Mouse (Mus musculus): ENCODE measurements around the gene Phyhipl. TPM values are rescaled to one million over a fixed set of nuclear protein-coding genes. Genes with fewer than 3 reads are reported as not detected.

Gene Phyhipl
- polyA plus RNA-seq, 1 experiment from 2014 or later: 168 TPM

DNA sequence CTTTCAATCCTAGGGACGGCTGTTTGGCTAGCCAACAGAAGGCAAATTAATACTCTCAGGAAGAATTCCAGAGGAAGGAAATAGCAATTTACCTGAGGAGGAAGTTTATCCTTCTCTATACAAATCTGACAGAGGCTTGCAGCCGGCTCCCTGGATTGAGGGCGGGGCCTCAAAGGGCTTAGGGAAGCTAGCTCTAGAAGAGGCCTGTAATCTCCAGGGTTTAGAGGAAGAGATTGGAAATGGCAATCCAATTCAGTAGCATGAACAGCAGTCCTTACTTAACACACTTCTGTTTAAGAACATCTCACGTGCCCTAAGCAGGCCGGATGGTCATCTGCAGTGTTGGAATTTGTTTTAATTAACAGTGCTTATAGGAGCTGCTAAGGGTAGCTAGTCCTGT, 134.4 kb downstream of the Phyhipl start:
- Histone ChIP-seq H3K4me1 (replicated peaks; ENCODE audit: control insufficient read depth, insufficient read depth, low read length) (peaks cover 26% of the 10 kb centered on the region), H3K27me3 (replicated peaks; ENCODE audit: control insufficient read depth, insufficient read depth, low read length) (no peaks in the 10 kb centered on the region), H3K27ac (ENCODE audit: low read length) (no peak overlapping the region), H3K4me3 (replicated peaks; ENCODE audit: low read length) (peak overlapping the region; percentile 49; the same call in 1 of the 2 replicates), H3K36me3 (ENCODE audit: control insufficient read depth, insufficient read depth) (peaks cover 6% of the 10 kb centered on the region; the same call in 1 of the 2 replicates), H3K9ac (replicated peaks; ENCODE audit: low read depth, low read length) (no peak overlapping the region), H3K9me3 (ENCODE audit: control insufficient read depth, low read length) (peaks cover 5% of the 10 kb centered on the region; the same call in 1 of the 2 replicates), H3K4me2 (ENCODE audit: low read length) (peak overlapping the region; percentile 76)
- 24% methylated on average over 5 of the region's 5 CpGs for WGBS
- ATAC-seq: no peak

DNA sequence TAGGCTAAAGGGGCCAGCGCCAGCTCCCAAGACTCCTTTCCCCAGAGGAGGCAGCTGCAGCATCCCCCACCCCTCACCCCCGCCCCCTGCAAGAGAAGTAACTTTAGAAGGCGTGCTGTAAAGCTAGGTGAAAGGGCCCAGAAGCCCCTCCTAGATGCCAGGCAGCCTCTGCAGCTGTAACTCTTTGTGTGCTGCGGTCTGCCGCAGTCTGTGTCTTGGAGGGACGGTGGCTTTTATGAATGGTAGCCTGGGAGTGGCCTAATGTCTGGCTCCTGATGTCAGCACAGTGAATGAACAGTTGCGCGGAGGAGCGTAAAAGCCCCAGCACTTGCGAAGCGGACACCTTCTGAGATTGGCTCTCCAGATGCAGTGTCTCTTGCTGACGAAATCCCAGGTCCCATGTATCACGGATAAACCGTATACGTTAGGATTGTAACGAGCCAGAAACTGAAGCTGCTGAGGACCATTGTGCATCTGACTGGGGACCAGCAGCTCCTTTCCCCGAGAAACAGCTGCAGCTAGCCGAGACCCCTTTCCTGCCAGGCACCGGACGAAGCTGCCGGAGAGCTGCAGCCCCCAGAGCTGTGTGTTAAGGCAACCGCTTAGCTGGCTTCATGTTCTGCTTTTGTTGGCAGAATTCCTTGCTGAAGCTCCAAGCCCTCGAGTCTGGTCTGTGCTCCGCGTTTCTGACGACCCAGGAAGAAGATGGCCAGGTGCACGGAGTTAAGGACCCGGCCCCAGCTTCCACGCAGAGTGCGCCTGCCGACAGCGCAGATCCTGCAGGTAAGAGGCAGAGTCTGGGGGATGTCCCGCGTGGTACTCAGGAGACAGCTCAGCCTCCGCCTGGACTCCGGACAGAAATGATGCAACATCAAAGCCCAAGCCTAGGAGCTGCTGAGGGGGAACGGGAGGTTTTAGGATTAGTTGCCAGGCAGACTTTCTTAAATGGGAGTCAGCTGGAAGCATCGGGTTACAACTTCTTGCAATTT, 135.3 kb downstream of the Phyhipl start:
- H3K4me2 ChIP-seq (ENCODE audit: low read length): peak overlapping the region; percentile 76
- H3K36me3 ChIP-seq (ENCODE audit: control insufficient read depth, insufficient read depth): 0 out of 2 replicates have a peak, but pooled peaks cover 3% of the 10 kb centered on the region
- peaks cover 26% of the 10 kb centered on the region for H3K4me1 ChIP-seq (replicated peaks; ENCODE audit: control insufficient read depth, insufficient read depth, low read length)
- peak; percentile 80 for ATAC-seq
- H3K27me3 ChIP-seq (replicated peaks; ENCODE audit: control insufficient read depth, insufficient read depth, low read length): no peaks in the 10 kb centered on the region
- H3K27ac ChIP-seq (ENCODE audit: low read length): peak overlapping the region; percentile 10
- peak overlapping the region; percentile 49 for H3K4me3 ChIP-seq (replicated peaks; ENCODE audit: low read length)
- under 1% methylated on average over 38 of the region's 38 CpGs for WGBS
- H3K9ac ChIP-seq (replicated peaks; ENCODE audit: low read depth, low read length): peak overlapping the region; percentile 64
- peaks cover 1% of the 10 kb centered on the region; the same call in 1 of the 2 replicates for H3K9me3 ChIP-seq (ENCODE audit: control insufficient read depth, low read length)

DNA sequence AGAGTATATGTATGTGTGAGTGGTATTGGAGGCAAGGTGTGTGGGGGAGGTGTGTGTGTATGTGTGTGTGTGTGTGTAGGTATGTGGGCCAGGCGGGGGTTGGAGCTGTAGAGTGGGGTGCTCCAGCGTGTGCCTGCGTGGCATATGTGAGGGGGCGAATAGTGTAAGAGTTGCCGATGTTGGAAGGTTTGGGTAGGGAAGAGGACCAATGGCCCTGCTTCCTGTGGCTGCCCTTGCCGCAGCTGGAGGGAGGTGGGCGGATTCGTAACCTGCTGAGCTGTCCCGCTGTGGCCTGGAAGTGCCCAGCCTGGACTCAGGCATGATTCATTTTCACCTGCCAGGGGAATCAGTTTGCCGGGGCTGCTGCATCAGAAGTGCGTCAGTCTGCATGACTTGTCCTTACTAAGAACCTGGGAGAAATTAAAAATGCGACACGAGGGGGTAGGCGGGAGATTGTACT, 136.1 kb downstream of the Phyhipl start:
- 6% methylated on average over 14 of the region's 14 CpGs for WGBS
- Histone ChIP-seq H3K4me2 (ENCODE audit: low read length) (peak overlapping the region; percentile 76), H3K4me3 (replicated peaks; ENCODE audit: low read length) (peak overlapping the region; percentile 49), H3K27ac (ENCODE audit: low read length) (no peak overlapping the region; the same call in 1 of the 2 replicates), H3K27me3 (replicated peaks; ENCODE audit: control insufficient read depth, insufficient read depth, low read length) (no peaks in the 10 kb centered on the region), H3K9me3 (ENCODE audit: control insufficient read depth, low read length) (no peaks in the 10 kb centered on the region), H3K9ac (replicated peaks; ENCODE audit: low read depth, low read length) (peak overlapping the region; percentile 64), H3K36me3 (ENCODE audit: control insufficient read depth, insufficient read depth) (no peaks in the 10 kb centered on the region), H3K4me1 (replicated peaks; ENCODE audit: control insufficient read depth, insufficient read depth, low read length) (peaks cover 26% of the 10 kb centered on the region)
- ATAC-seq: no peak

DNA sequence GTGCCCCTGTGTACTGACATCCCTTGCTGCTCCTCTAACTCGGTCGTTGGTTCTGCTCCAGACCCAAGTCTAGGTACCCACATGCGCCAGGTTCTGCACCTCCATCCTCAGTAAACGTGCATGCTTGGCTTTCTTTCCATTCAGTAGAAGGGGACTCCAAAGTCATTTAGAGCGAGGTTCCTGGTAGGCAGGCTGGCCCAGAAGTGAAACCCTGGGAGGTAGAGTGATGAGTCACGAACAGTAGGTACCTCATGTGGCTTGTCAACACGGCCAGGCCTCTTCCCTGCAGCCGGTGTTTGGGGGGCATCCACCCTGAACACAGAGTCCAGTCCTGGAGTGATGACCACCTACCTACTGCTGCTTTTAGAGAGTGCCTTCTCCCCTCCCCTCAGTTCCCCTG, 139.1 kb downstream of the Phyhipl start:
- Histone ChIP-seq H3K9ac (replicated peaks; ENCODE audit: low read depth, low read length) (no peak overlapping the region), H3K4me1 (replicated peaks; ENCODE audit: control insufficient read depth, insufficient read depth, low read length) (peaks cover 23% of the 10 kb centered on the region), H3K27me3 (replicated peaks; ENCODE audit: control insufficient read depth, insufficient read depth, low read length) (no peaks in the 10 kb centered on the region), H3K36me3 (ENCODE audit: control insufficient read depth, insufficient read depth) (no peaks in the 10 kb centered on the region), H3K27ac (ENCODE audit: low read length) (no peak overlapping the region), H3K4me2 (ENCODE audit: low read length) (no peak overlapping the region), H3K9me3 (ENCODE audit: control insufficient read depth, low read length) (no peaks in the 10 kb centered on the region), H3K4me3 (replicated peaks; ENCODE audit: low read length) (no peak overlapping the region)
- no peak for ATAC-seq
- WGBS: 97% methylated on average over 8 of the region's 8 CpGs

- 90% methylated on average over 9 of the region's 9 CpGs for WGBS
- ATAC-seq: no peak
These were observed 140.9 kb downstream of the Phyhipl start for GRCm38 (mm10) chr10:70514848-70515247.

DNA sequence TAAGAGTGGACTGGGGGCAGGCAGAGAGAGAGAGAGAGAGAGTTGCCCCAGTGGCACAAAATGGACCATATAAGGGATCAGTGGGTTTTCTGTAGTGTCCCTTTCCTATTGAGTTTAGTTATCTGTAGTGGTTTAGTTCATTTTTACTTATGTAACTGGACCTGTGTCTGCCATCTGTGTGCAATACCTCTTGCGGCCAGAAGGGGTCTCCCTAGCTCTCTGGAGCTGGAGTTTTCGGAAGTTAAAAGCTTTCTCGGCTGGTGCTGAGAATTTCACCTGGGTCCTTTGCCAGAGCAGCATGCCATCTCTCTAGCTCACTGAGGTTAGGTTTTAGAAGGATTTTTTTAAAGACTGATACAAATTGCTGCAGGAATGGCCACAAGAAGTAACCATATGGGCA, 147.9 kb downstream of the Phyhipl start:
- Histone ChIP-seq H3K4me3 (replicated peaks; ENCODE audit: low read length) (no peak overlapping the region), H3K4me1 (replicated peaks; ENCODE audit: control insufficient read depth, insufficient read depth, low read length) (peaks cover 13% of the 10 kb centered on the region), H3K27ac (ENCODE audit: low read length) (no peak overlapping the region), H3K36me3 (ENCODE audit: control insufficient read depth, insufficient read depth) (no peaks in the 10 kb centered on the region), H3K27me3 (replicated peaks; ENCODE audit: control insufficient read depth, insufficient read depth, low read length) (no peaks in the 10 kb centered on the region), H3K9ac (replicated peaks; ENCODE audit: low read depth, low read length) (no peak overlapping the region), H3K9me3 (ENCODE audit: control insufficient read depth, low read length) (no peaks in the 10 kb centered on the region; the same call in 1 of the 2 replicates), H3K4me2 (ENCODE audit: low read length) (no peak overlapping the region)
- 94% methylated on average over 3 of the region's 3 CpGs for WGBS
- ATAC-seq: no peak

More at GRCm38 (mm10) chr10:70514848-70515247, 140.9 kb downstream of the Phyhipl start:
- no peak overlapping the region for H3K4me2 ChIP-seq (ENCODE audit: low read length)
- H3K9me3 ChIP-seq (ENCODE audit: control insufficient read depth, low read length): no peaks in the 10 kb centered on the region
- no peak overlapping the region for H3K9ac ChIP-seq (replicated peaks; ENCODE audit: low read depth, low read length)
- no peaks in the 10 kb centered on the region for H3K27me3 ChIP-seq (replicated peaks; ENCODE audit: control insufficient read depth, insufficient read depth, low read length)
- H3K4me1 ChIP-seq (replicated peaks; ENCODE audit: control insufficient read depth, insufficient read depth, low read length): peaks cover 7% of the 10 kb centered on the region
- no peak overlapping the region for H3K4me3 ChIP-seq (replicated peaks; ENCODE audit: low read length)
- H3K27ac ChIP-seq (ENCODE audit: low read length): no peak overlapping the region
- no peaks in the 10 kb centered on the region for H3K36me3 ChIP-seq (ENCODE audit: control insufficient read depth, insufficient read depth)

Other genes starting within 250 kb of the Phyhipl start
- gene Fam13c, start 215.5 kb downstream of the Phyhipl start, polyA plus RNA-seq (2015; fragmentation: Nextera tagmentation; extraction: Ambion mirVana): 27.7 and 27.8 TPM in 2 replicates

All from forebrain, embryonic 16.5 days (tissue).